Mouse (Mus musculus) adrenal gland, adult (tissue): ENCODE measurements at regions not wholly inside any gene's neighbourhood (a gene's known extent, or its start where the extent isn't known, plus 50 kb on each side); places are given as distances from the start of the nearest gene placed in this dataset.

Source experiments
- DNase-seq, 2 experiments: peaks; one replicate each; pipeline ENCODE4 v3.0.0; 2022 to 2023; ENCODE audit warnings: low spot score in 1 of 2; ENCODE audit not compliant: inconsistent age in 2 of 2

DNA sequence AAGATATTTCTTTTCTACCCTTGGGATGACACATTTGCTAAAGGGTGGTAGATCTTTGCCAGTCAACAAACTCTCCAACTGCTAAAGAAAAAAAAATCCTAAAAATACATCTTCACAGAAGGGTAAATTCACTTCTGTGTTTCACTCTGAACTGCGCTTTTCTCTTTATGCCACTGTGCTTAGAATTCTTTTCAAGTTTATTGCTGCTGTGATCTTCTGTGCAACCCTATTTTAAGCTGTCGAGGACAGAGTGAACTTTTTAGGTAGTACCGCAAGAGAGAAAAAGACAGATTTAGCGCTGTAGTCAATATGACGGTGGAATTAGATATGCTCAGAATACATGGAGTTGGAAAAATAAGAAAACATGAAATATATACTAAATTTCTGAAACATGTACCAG lies 126.2 kb upstream of the Kcnip4 start:
- no peak for DNase-seq

GRCm38 (mm10) chr5:49645781-49646180 lies 121.1 kb upstream of the Kcnip4 start:
- no peak for DNase-seq

- DNase-seq = no peak
These were observed 119.9 kb upstream of the Kcnip4 start for GRCm38 (mm10) chr5:49644606-49645005.

DNA sequence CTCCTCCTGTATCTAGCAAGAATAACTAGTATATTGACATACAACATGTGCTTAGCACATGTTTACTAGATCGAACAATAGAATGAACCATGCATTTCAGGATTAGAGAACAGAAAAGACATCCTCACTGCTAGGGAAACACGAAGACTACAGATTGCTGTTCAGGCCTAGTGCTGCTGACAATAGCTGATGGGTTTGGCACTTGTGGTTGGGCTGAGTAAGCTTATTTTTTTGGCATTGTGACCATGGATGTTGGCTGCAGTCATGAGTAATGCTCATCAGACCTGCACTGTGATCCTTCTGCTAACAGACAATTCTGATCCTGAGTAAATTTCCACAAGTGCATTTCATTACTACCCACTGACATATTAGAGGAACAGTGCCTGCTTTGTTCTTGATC lies 117.7 kb upstream of the Kcnip4 start:
- DNase-seq = peak in 1 of 2 experiments; percentile 27

GRCm38 (mm10) chr5:49641206-49641830 lies 116.6 kb upstream of the Kcnip4 start:
- DNase-seq = no peak

- DNase-seq = no peak
These were observed 114.9 kb upstream of the Kcnip4 start for GRCm38 (mm10) chr5:49639637-49640036.

DNA sequence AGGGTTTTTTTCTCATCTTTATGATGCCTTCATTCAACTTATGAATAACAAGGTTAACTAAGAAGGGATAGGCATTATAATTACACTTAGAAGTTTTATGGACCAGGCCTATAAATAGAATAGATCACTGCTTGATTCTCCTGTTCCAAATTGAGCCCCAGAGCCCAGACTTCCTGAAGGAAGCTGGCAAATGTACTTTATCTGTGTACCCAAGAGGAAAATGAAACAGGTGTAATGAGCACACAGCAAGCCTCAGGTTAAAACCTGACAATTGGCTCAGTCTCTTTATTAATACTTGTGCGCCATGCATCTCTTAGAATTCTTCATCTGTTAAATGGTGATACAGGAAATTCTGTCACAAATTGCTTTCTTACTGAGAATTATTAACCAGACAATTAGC lies 95.4 kb upstream of the Kcnip4 start:
- no peak for DNase-seq

GRCm38 (mm10) chr5:49606761-49607160 lies 82.1 kb upstream of the Kcnip4 start:
- no peak for DNase-seq

GRCm38 (mm10) chr5:49580777-49581176 lies 56.1 kb upstream of the Kcnip4 start:
- DNase-seq = no peak

- DNase-seq = peak in 1 of 2 experiments; percentile 56
These were observed 51.2 kb upstream of the Kcnip4 start for GRCm38 (mm10) chr5:49575901-49576300.
